Mouse (Mus musculus) spleen, postnatal 0 days (tissue): Measurements from ENCODE around the gene Skint11. TPM values are rescaled to one million over a fixed set of nuclear protein-coding genes. Genes with fewer than 3 reads are reported as not detected.

Experiments
- polyA plus RNA-seq: library from polyadenylated mRNA; unstranded; fragments of >200 nt; fragmentation: Nextera tagmentation; extraction: Ambion mirVana; gene quantifications from 2 replicates; pipeline ENCODE4 v1.2.1, GENCODE M21; 2015

The Skint11 gene
- polyA plus RNA-seq, result not detected in 2 replicates

GRCm38 (mm10) chr4:114163084-114163483 is at the start of gene Skint11:
TSS of gene Skint11 (plus strand) at chr4:114163384.

Other genes starting within 250 kb of the Skint11 start
- gene Skint5, start 163.9 kb upstream of the Skint11 start, polyA plus RNA-seq, result not detected in 2 replicates
- gene Trabd2b, start 243.3 kb downstream of the Skint11 start, polyA plus RNA-seq, result 0.10 TPM in 2 replicates